Mouse (Mus musculus) right cerebral cortex, adult 18-20 months (tissue): Measurements from ENCODE around the gene Gm17728.
"Not testable (repeated sequence)": the region's sequence is repeated elsewhere in the genome, so short reads cannot be mapped to it uniquely, and the experiment has no call there.

Source experiments
- DNase-seq: peaks from one replicate; pipeline ENCODE4 v3.0.0; 2022; ENCODE audit warnings: mixed read lengths

The Gm17728 gene

GRCm38 (mm10) chr17:9421760-9422159, at the start of gene Gm17728:
Gene Gm17728 (plus strand): TSS chr17:9422060.
- not testable (repeated sequence) for DNase-seq

GRCm38 (mm10) chr17:9397493-9397892, 24.4 kb upstream of the Gm17728 start:
- DNase-seq = no peak

GRCm38 (mm10) chr17:9398551-9398950, 23.3 kb upstream of the Gm17728 start:
- no peak for DNase-seq

GRCm38 (mm10) chr17:9403991-9404390, 17.9 kb upstream of the Gm17728 start:
- no peak for DNase-seq

GRCm38 (mm10) chr17:9407640-9408039, 14.2 kb upstream of the Gm17728 start:
- no peak for DNase-seq

- DNase-seq = no peak
Measured at GRCm38 (mm10) chr17:9419016-9419415, 2.8 kb upstream of the Gm17728 start.

GRCm38 (mm10) chr17:9428374-9428994, 6.6 kb downstream of the Gm17728 start:
- peak; percentile 37 for DNase-seq

GRCm38 (mm10) chr17:9439997-9440655, 18.3 kb downstream of the Gm17728 start:
- DNase-seq = no peak

- DNase-seq = no peak
Measured at GRCm38 (mm10) chr17:9456406-9456805, 34.5 kb downstream of the Gm17728 start.

- DNase-seq = no peak
Measured at GRCm38 (mm10) chr17:9460904-9461303, 39.0 kb downstream of the Gm17728 start.
